Mouse (Mus musculus): ENCODE results near the gene Atp23.
A peak's percentile ranks its signal among the peaks of the same experiment; 100 is the strongest.

Gene Atp23

GRCm38 (mm10) chr10:126900821-126901487 is at the start of gene Atp23:
Atp23 (minus strand) TSS chr10:126901355.
- peak; percentile 96 for DNase-seq (ENCODE audit: low spot score)

- DNase-seq (ENCODE audit: low spot score) = no peak
Observed at GRCm38 (mm10) chr10:126950572-126950971, 49.4 kb upstream of the Atp23 start.

- no peak for DNase-seq (ENCODE audit: low spot score)
Observed at GRCm38 (mm10) chr10:126949824-126950223, 48.7 kb upstream of the Atp23 start.

GRCm38 (mm10) chr10:126945531-126945930 is 44.4 kb upstream of the Atp23 start:
- no peak for DNase-seq (ENCODE audit: low spot score)

GRCm38 (mm10) chr10:126940949-126941348 is 39.8 kb upstream of the Atp23 start:
- DNase-seq (ENCODE audit: low spot score) = no peak

- DNase-seq (ENCODE audit: low spot score) = peak; percentile 48
Observed at GRCm38 (mm10) chr10:126935556-126936381, 34.6 kb upstream of the Atp23 start.

GRCm38 (mm10) chr10:126935121-126935520 is 34.0 kb upstream of the Atp23 start:
- DNase-seq (ENCODE audit: low spot score) = no peak

GRCm38 (mm10) chr10:126934561-126934960 is 33.4 kb upstream of the Atp23 start:
- peak; percentile 33 for DNase-seq (ENCODE audit: low spot score)

GRCm38 (mm10) chr10:126931760-126932139 is 30.6 kb upstream of the Atp23 start:
- DNase-seq (ENCODE audit: low spot score) = no peak

GRCm38 (mm10) chr10:126931123-126931759 is 30.1 kb upstream of the Atp23 start:
- peak; percentile 30 for DNase-seq (ENCODE audit: low spot score)

- peak; percentile 66 for DNase-seq (ENCODE audit: low spot score)
Observed at GRCm38 (mm10) chr10:126930270-126931121, 29.3 kb upstream of the Atp23 start.

GRCm38 (mm10) chr10:126929543-126929942 is 28.4 kb upstream of the Atp23 start:
- no peak for DNase-seq (ENCODE audit: low spot score)

GRCm38 (mm10) chr10:126928819-126929206 is 27.7 kb upstream of the Atp23 start:
- DNase-seq (ENCODE audit: low spot score) = peak; percentile 65

- peak; percentile 87 for DNase-seq (ENCODE audit: low spot score)
Observed at GRCm38 (mm10) chr10:126928011-126928818, 27.1 kb upstream of the Atp23 start.

- peak; percentile 44 for DNase-seq (ENCODE audit: low spot score)
Observed at GRCm38 (mm10) chr10:126927101-126927961, 26.2 kb upstream of the Atp23 start.

GRCm38 (mm10) chr10:126925391-126925790 is 24.2 kb upstream of the Atp23 start:
- DNase-seq (ENCODE audit: low spot score) = no peak

GRCm38 (mm10) chr10:126924087-126924486 is 22.9 kb upstream of the Atp23 start:
- DNase-seq (ENCODE audit: low spot score) = peak; percentile 57

GRCm38 (mm10) chr10:126920220-126920619 is 19.1 kb upstream of the Atp23 start:
- DNase-seq (ENCODE audit: low spot score) = no peak

GRCm38 (mm10) chr10:126919067-126919466 is 17.9 kb upstream of the Atp23 start:
- peak; percentile 92 for DNase-seq (ENCODE audit: low spot score)

GRCm38 (mm10) chr10:126914288-126914687 is 13.1 kb upstream of the Atp23 start:
- no peak for DNase-seq (ENCODE audit: low spot score)

Measured in urinary bladder, postnatal 14 days (tissue).